Mouse (Mus musculus) hindbrain, embryonic 12.5 days (tissue): Measurements from ENCODE around the gene Arhgef18. TPM values are rescaled to one million over a fixed set of nuclear protein-coding genes. Genes with fewer than 3 reads are reported as not detected.

Source experiments
- ATAC-seq: fragments of 200-750 bp; cut with Nextera tagmentation; 2 replicates; pipeline ENCODE4 v1.8.0; 2017; ENCODE audit warnings: moderate TSS enrichment; ENCODE audit not compliant: low FRiP score
- H3K27ac ChIP-seq: fragments of 300-500 bp; sonication (generic); 2 replicates; pipeline ENCODE4 v1.5.1; 2016; ENCODE audit warnings: mild to moderate bottlenecking
- H3K27me3 ChIP-seq: fragments of 300-500 bp; sonication (generic); 2 replicates; pipeline ENCODE4 v1.6.1; 2016; ENCODE audit warnings: mild to moderate bottlenecking
- H3K36me3 ChIP-seq: fragments of 300-500 bp; sonication (generic); 2 replicates; pipeline ENCODE4 v1.6.1; 2016; ENCODE audit warnings: mild to moderate bottlenecking
- H3K4me1 ChIP-seq: fragments of 300-500 bp; sonication (generic); 2 replicates; pipeline ENCODE4 v1.6.1; 2016
- H3K4me2 ChIP-seq: fragments of 300-500 bp; sonication (generic); replicated peaks from 2 replicates; pipeline ENCODE4 v1.6.1; 2016; ENCODE audit warnings: mild to moderate bottlenecking
- H3K4me3 ChIP-seq: fragments of 300-500 bp; sonication (generic); 2 replicates; pipeline ENCODE4 v1.5.1; 2016; ENCODE audit warnings: mild to moderate bottlenecking
- H3K9ac ChIP-seq: fragments of 300-500 bp; sonication (generic); 2 replicates; pipeline ENCODE4 v1.6.1; 2016; ENCODE audit warnings: mild to moderate bottlenecking, moderate library complexity
- H3K9me3 ChIP-seq: fragments of 300-500 bp; sonication (generic); replicated peaks from 2 replicates; pipeline ENCODE4 v1.6.1; 2016; ENCODE audit warnings: mild to moderate bottlenecking
- WGBS: fragments of 180-500 bp; shearing (Covaris S2); methylation state at CpG from one replicate; pipeline ENCODE4 v1.1.7; 2016; 5-methylcytosine and 5-hydroxymethylcytosine counted together
- polyA plus RNA-seq: library from polyadenylated mRNA; unstranded; fragments of >200 nt; fragmentation: Nextera tagmentation; extraction: Ambion mirVana; gene quantifications from 2 replicates; pipeline ENCODE4 v1.2.1, GENCODE M21; 2016

Gene Arhgef18
- polyA plus RNA-seq, 1 experiment from 2014 or later = 13.7 TPM

DNA sequence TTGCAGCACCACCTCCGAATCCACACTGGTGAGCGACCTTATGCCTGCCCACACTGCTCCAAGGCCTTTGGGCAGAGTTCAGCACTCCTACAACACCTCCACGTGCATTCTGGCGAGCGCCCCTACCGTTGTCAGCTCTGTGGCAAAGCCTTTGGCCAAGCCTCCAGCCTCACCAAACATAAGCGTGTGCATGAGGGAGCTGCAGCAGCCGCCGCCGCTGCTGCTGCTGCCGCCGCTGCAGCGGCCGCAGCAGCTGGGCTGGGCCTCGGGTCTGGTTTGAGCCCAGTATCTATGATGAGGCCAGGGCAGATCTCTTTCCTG lies 103.6 kb downstream of the Arhgef18 start:
- no peak for ATAC-seq
- Histone ChIP-seq H3K4me1 (peaks cover 28% of the 10 kb centered on the region), H3K4me3 (no peak overlapping the region), H3K27me3 (no peaks in the 10 kb centered on the region), H3K27ac (no peak overlapping the region), H3K9me3 (peaks cover 7% of the 10 kb centered on the region), H3K9ac (no peak overlapping the region), H3K4me2 (no peak overlapping the region), H3K36me3 (peaks cover 39% of the 10 kb centered on the region)
- WGBS = 90% methylated on average over 15 of the region's 15 CpGs

- Histone ChIP-seq H3K9ac (no peak overlapping the region), H3K36me3 (peaks cover 39% of the 10 kb centered on the region), H3K4me2 (no peak overlapping the region), H3K27ac (no peak overlapping the region), H3K9me3 (peaks cover 7% of the 10 kb centered on the region), H3K4me1 (peaks cover 31% of the 10 kb centered on the region), H3K4me3 (no peak overlapping the region), H3K27me3 (no peaks in the 10 kb centered on the region)
- ATAC-seq = no peak
- WGBS = 91% methylated on average over 3 of the region's 3 CpGs
These were observed 105.8 kb downstream of the Arhgef18 start for GRCm38 (mm10) chr8:3498583-3498982.

DNA sequence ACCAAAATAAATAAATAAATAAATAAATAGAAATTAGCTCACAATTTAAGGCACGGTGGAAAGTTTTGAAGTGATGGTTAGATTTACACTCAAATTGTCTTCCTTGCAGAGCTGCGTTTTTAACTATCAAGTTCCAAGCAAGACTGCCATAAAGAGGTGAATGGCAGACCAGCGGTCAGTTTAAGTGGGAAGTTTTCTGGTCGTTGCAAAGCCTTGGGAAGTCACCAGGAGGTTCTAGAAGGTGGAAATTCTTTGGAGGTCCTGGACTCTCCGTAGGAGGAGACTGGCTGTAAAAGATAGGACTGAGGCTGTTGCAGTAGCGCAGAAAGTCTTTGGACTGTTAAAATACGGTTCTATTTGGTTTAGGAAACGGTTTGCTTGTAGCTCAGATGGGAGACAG lies 106.9 kb downstream of the Arhgef18 start:
- H3K27me3 ChIP-seq = no peaks in the 10 kb centered on the region
- no peak; the same call in 1 of the 2 replicates for ATAC-seq

DNA sequence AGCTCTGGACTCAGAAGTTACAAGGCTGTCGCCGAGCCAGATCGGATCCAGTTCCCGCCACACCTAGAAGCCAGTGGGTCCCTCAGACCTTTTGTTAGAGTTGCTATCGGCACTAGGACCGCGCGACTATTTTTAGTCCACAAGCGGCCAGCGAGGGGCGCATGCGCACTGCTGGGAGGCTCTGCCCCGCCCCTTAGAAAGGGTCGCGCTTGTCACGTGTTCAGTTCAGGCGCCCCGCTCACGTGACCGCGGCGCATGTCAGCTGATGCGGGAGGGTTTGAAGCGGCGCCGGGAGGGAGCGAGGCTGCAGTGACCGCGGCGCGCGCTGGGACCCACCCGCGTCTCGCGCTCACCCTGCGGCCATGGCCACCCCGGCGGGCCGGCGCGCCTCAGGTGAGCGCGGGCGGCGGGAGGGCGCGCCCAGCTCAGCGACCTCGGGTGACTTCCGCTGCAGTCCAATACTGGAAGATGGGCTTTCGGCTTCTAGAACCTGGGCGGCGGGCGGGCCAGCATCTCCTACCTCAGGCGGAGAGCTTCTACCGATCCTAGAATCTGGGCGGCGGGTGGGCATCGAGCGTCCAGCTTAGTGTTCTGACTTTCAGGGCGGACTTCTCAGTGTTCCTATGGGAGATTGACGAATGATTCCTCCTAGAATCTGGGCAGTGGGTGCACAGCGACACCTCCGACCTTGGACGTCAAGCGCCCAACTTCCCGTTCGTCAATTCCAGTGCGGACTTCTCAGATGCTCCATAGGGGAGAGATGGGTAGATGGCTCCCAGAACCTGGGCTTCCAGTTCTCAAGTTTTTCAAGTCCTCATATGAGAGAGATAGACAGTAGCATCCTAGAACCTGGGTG lies 107.7 kb downstream of the Arhgef18 start, which contains the start of gene Mcoln1:
Gene Mcoln1 (plus strand): TSS at position 223 of the 856 bp plus-strand sequence.
- under 1% methylated on average over 64 of the region's 70 CpGs for WGBS
- Histone ChIP-seq H3K4me3 (peak within 1 kb of the TSS; percentile 79), H3K9ac (peak within 1 kb of the TSS; percentile 86), H3K27ac (peak within 1 kb of the TSS; percentile 87), H3K4me2 (peak within 1 kb of the TSS; percentile 71), H3K27me3 (no peaks in the 10 kb centered on the region), H3K4me1 (peaks cover 24% of the 10 kb centered on the region), H3K36me3 (peaks cover 27% of the 10 kb centered on the region), H3K9me3 (peaks cover 7% of the 10 kb centered on the region)
- peak; percentile 93 for ATAC-seq

More for the DNA sequence above, 106.9 kb downstream of the Arhgef18 start:
- Histone ChIP-seq H3K9me3 (peaks cover 7% of the 10 kb centered on the region), H3K4me3 (peak overlapping the region; percentile 79), H3K4me2 (peak overlapping the region; percentile 71), H3K36me3 (peaks cover 34% of the 10 kb centered on the region), H3K4me1 (peaks cover 24% of the 10 kb centered on the region), H3K9ac (peak overlapping the region; percentile 77), H3K27ac (peak overlapping the region; percentile 87)
- WGBS = 8% methylated on average over 8 of the region's 8 CpGs

GRCm38 (mm10) chr8:3502217-3502616 lies 109.4 kb downstream of the Arhgef18 start:
- no peak overlapping the region for H3K9ac ChIP-seq
- no peak overlapping the region for H3K4me3 ChIP-seq
- H3K27me3 ChIP-seq = no peaks in the 10 kb centered on the region
- 83% methylated on average over 4 of the region's 4 CpGs for WGBS
- H3K27ac ChIP-seq = no peak overlapping the region
- no peak for ATAC-seq
- no peaks in the 10 kb centered on the region for H3K9me3 ChIP-seq
- peaks cover 18% of the 10 kb centered on the region for H3K4me1 ChIP-seq
- peaks cover 26% of the 10 kb centered on the region for H3K36me3 ChIP-seq
- H3K4me2 ChIP-seq = no peak overlapping the region

Other genes with a start within 250 kb of the Arhgef18 start
- gene Insr, start 113.4 kb upstream of the Arhgef18 start, polyA plus RNA-seq = 49.0 and 51.7 TPM in 2 replicates
- not detected in 2 replicates for gene A430078G23Rik, start 39.6 kb upstream of the Arhgef18 start, polyA plus RNA-seq
- gene Pex11g, start 74.7 kb downstream of the Arhgef18 start, polyA plus RNA-seq = 3.7 and 4.3 TPM in 2 replicates
- not detected in 2 replicates for gene Tex45, start 77.9 kb downstream of the Arhgef18 start, polyA plus RNA-seq
- gene Zfp358, start 100.1 kb downstream of the Arhgef18 start, polyA plus RNA-seq = 77.9 and 79.9 TPM in 2 replicates
- gene Mcoln1, start 107.5 kb downstream of the Arhgef18 start, polyA plus RNA-seq = 79.5 and 83.2 TPM in 2 replicates
- 32.6 and 38.9 TPM in 2 replicates for gene Pnpla6, start 122.4 kb downstream of the Arhgef18 start, polyA plus RNA-seq
- gene C330021F23Rik, start 175.0 kb downstream of the Arhgef18 start, polyA plus RNA-seq = 1.5 and 2.0 TPM in 2 replicates
- 26.8 and 27.4 TPM in 2 replicates for gene Camsap3, start 194.3 kb downstream of the Arhgef18 start, polyA plus RNA-seq
- 58.9 and 59.6 TPM in 2 replicates for gene Xab2, start 228.3 kb downstream of the Arhgef18 start, polyA plus RNA-seq
- 112 and 116 TPM in 2 replicates for gene Pet100, start 228.5 kb downstream of the Arhgef18 start, polyA plus RNA-seq
- 0.56 and 0.87 TPM in 2 replicates for gene Pcp2, start 232.5 kb downstream of the Arhgef18 start, polyA plus RNA-seq
- 27.1 and 27.3 TPM in 2 replicates for gene Stxbp2, start 237.9 kb downstream of the Arhgef18 start, polyA plus RNA-seq